Mouse (Mus musculus) erythroblast, embryonic 14.5 days (primary cell): ENCODE results near the gene Fancc.

Experiments used
- GATA1 ChIP-seq: IDR thresholded peaks from 2 replicates; pipeline ENCODE4 v1.6.1; 2012; ENCODE audit warnings: low read length, inconsistent platforms, mixed read lengths
- TAL1 ChIP-seq: IDR thresholded peaks from 3 replicates; pipeline ENCODE4 v1.6.1; 2012; ENCODE audit warnings: low read length, inconsistent platforms, mixed read lengths

DNA sequence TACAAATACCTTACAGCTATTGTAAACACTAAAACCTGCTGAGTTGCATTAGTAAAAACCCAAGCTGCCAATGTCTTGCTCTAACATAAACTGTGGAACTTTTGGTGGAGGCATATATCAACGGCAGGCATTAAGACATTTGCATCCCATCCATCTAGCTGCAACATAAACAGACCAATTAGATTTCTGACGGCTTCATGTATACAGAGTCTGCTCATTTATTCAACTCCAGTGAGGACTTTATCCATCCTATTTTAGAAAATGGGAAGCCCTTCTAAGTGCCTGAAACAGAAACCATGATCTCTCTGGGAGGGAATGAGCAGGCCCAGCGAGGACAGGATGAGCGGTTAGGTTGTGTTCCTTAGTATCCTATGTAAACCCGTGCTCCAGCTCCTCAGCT is 18.5 kb upstream of the Fancc start:
- no peak for TF ChIP-seq GATA1
- no peak for TF ChIP-seq TAL1
